In the genomic region with DNA sequence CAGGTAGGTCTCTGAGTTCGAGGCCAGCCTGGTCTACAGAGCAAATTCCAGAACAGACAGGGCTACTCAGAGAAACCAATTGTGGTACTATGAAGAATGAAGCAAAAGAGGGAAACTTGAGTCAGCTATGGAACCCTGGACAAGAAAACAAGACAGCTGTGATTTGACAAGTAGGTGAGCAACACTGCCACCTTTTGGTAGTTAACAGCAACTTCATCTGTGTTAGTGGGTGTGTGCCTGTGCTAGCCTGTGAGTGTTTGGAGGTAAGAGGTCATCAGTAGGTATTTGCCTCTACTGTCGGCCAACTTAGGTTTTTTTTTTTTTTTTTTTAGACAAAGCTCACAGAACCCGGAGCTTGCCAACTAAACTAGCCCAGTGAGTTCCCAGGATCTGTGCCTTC, we compare ENCODE assay signal across 11 mouse cellular contexts. TPM values are rescaled to one million over a fixed set of nuclear protein-coding genes. Genes with fewer than 3 reads are reported as not detected.
DNase-seq lines count a peak whose midpoint lies in the region; ATAC-seq and TF ChIP-seq lines count a peak whose summit lies in the region.
"Had no signal": no experiment of that assay in that cellular context is flagged by ENCODE, and none has a peak within 500 bp of the region (broad histone marks: within the 10 kb centered on the region; RNA-seq: fewer than 3 reads in every experiment).

No protein-coding gene starts in this region.

- ATAC-seq in CD4-positive, CD25-positive, alpha-beta regulatory T cell, adult 4 months, result peak; percentile 28

- TF ChIP-seq CTCF in left cerebral cortex, adult 2 months (IDR thresholded peaks at IDR 0.05), result peak; percentile 34
- peak; percentile 29; the same call in 1 of the 2 replicates for TF ChIP-seq CTCF in bone marrow, adult 2 months (IDR thresholded peaks at IDR 0.05; ENCODE audit: control insufficient read depth, insufficient read depth, low read length)

- no peak for TF ChIP-seq POLR2A in bone marrow, adult 2 months (IDR thresholded peaks at IDR 0.05; ENCODE audit: borderline replicate concordance, control insufficient read depth, low read depth, low read length)

- H3K27ac ChIP-seq in left cerebral cortex, adult 2 months, result no peak overlapping the region
- H3K27ac ChIP-seq in bone marrow, adult 2 months (ENCODE audit: control insufficient read depth, insufficient read depth, low read depth, low read length, poor library complexity), result no peak overlapping the region
- H3K27ac ChIP-seq: heart, embryonic 10.5 days had no signal

- no peak for DNase-seq in left cerebral cortex, adult 2 months (ENCODE audit: extremely low spot score in 1 of 2, low spot score in 2 of 2)
- DNase-seq in left cerebral cortex, postnatal 14 days (ENCODE audit: low spot score in 2 of 2), result no peak
- peak; percentile 24 for DNase-seq in lung, postnatal 25 days (ENCODE audit: low spot score)
- DNase-seq in urinary bladder, postnatal 4 days (ENCODE audit: low spot score in 2 of 2), result no peak
- DNase-seq in gastrocnemius, postnatal 10 days, result no peak
- DNase-seq in right cerebral cortex, postnatal 10 days (ENCODE audit: low spot score in 2 of 2), result no peak
- DNase-seq: cerebellum, adult 2 months had no signal

- H3K4me1 ChIP-seq in bone marrow, adult 2 months (ENCODE audit: control insufficient read depth, insufficient read depth, low read length), result no peaks in the 10 kb centered on the region
- H3K4me1 ChIP-seq: heart, embryonic 10.5 days had no signal

- intact Hi-C loops in left cerebral cortex, adult 2 months (cut with DNase I), result loop anchor here (5.0 kb wide), 1 partner anchor 188 kb away; a partner anchor contains a TSS
- intact Hi-C loops in left cerebral cortex, postnatal 14 days (cut with DNase I), result loop anchor here (5.0 kb wide), 2 partner anchors 53 to 188 kb away; a partner anchor contains a TSS

- H3K4me3 ChIP-seq in left cerebral cortex, adult 2 months, result no peak overlapping the region
- H3K4me3 ChIP-seq in bone marrow, adult 2 months (replicated peaks; ENCODE audit: control insufficient read depth, low read depth, low read length), result no peak overlapping the region
- H3K4me3 ChIP-seq: heart, embryonic 10.5 days had no signal

- 36% methylated on average over 3 of the region's 3 CpGs for WGBS in bone marrow, adult 2 months

RNA-seq across cellular contexts. Expression of a gene that starts 2.2 kb away (rescaled TPM):
- total RNA-seq in left cerebral cortex, adult 2 months (2021), result not detected
- total RNA-seq in left cerebral cortex, postnatal 14 days (2021), result not detected
- polyA plus RNA-seq in CD4-positive, CD25-positive, alpha-beta regulatory T cell, adult 4 months (2017; shearing (Covaris generic)), result not detected
- polyA plus RNA-seq in bone marrow, adult 2 months (2011; ENCODE audit: insufficient read depth, insufficient read length, low replicate concordance, missing spikeins), result not detected in 2 replicates
- total RNA-seq in gastrocnemius, postnatal 10 days (2021), result 1 to 10 TPM; 1.3 to 1.5 TPM
- total RNA-seq: left cerebral cortex, adult 18-20 months had no signal
- polyA plus RNA-seq: cerebellum, adult 2 months; heart, embryonic 10.5 days had no signal

RNA-seq across cellular contexts. Expression of a gene that starts 4.4 kb away (rescaled TPM):
- total RNA-seq in left cerebral cortex, adult 2 months (2021), result 1 to 10 TPM; 4.7 to 5.2 TPM
- 1 to 10 TPM; 5.9 to 6.5 TPM for total RNA-seq in left cerebral cortex, postnatal 14 days (2021)
- polyA plus RNA-seq in CD4-positive, CD25-positive, alpha-beta regulatory T cell, adult 4 months (2017; shearing (Covaris generic)), result 10 to 100 TPM; 21.3 to 44.0 TPM
- polyA plus RNA-seq in bone marrow, adult 2 months (2011; ENCODE audit: insufficient read depth, insufficient read length, low replicate concordance, missing spikeins), result 19.5 and 32.1 TPM in 2 replicates
- 1 to 10 TPM; 3.7 to 5.7 TPM for total RNA-seq in gastrocnemius, postnatal 10 days (2021)

RNA-seq across cellular contexts. Expression of a gene that starts 19.1 kb away (rescaled TPM):
- total RNA-seq in left cerebral cortex, adult 2 months (2021), result 10 to 100 TPM; 67.7 to 67.8 TPM
- 10 to 100 TPM; 67.9 to 69.0 TPM for total RNA-seq in left cerebral cortex, postnatal 14 days (2021)
- polyA plus RNA-seq in CD4-positive, CD25-positive, alpha-beta regulatory T cell, adult 4 months (2017; shearing (Covaris generic)), result 10 to 100 TPM; 14.4 to 25.1 TPM
- 24.9 and 25.2 TPM in 2 replicates for polyA plus RNA-seq in bone marrow, adult 2 months (2011; ENCODE audit: insufficient read depth, insufficient read length, low replicate concordance, missing spikeins)
- 10 to 100 TPM; 42.4 to 44.4 TPM for total RNA-seq in gastrocnemius, postnatal 10 days (2021)

RNA-seq across cellular contexts. Expression of a gene that starts 29.5 kb away (rescaled TPM):
- total RNA-seq in left cerebral cortex, adult 2 months (2021), result not detected
- total RNA-seq in left cerebral cortex, postnatal 14 days (2021), result not detected
- not detected for polyA plus RNA-seq in CD4-positive, CD25-positive, alpha-beta regulatory T cell, adult 4 months (2017; shearing (Covaris generic))
- polyA plus RNA-seq in bone marrow, adult 2 months (2011; ENCODE audit: insufficient read depth, insufficient read length, low replicate concordance, missing spikeins), result not detected in 2 replicates
- total RNA-seq in gastrocnemius, postnatal 10 days (2021), result not detected
- total RNA-seq: left cerebral cortex, adult 18-20 months had no signal
- polyA plus RNA-seq: cerebellum, adult 2 months had no signal

RNA-seq across cellular contexts. Expression of a gene that starts 33.6 kb away (rescaled TPM):
- total RNA-seq in left cerebral cortex, adult 2 months (2021), result not detected
- not detected for total RNA-seq in left cerebral cortex, postnatal 14 days (2021)
- not detected for polyA plus RNA-seq in CD4-positive, CD25-positive, alpha-beta regulatory T cell, adult 4 months (2017; shearing (Covaris generic))
- polyA plus RNA-seq in bone marrow, adult 2 months (2011; ENCODE audit: insufficient read depth, insufficient read length, low replicate concordance, missing spikeins), result not detected in 2 replicates
- total RNA-seq in gastrocnemius, postnatal 10 days (2021), result not detected
- total RNA-seq: left cerebral cortex, adult 18-20 months had no signal
- polyA plus RNA-seq: cerebellum, adult 2 months had no signal
